Mouse (Mus musculus) forebrain, embryonic 13.5 days (tissue): ENCODE measurements around the gene Phactr1. TPM values are rescaled to one million over a fixed set of nuclear protein-coding genes. Genes with fewer than 3 reads are reported as not detected.
A peak's percentile ranks its signal among the peaks of the same experiment; 100 is the strongest.

Experiments used
- ATAC-seq: fragments of 200-750 bp; cut with Nextera tagmentation; 2 replicates; pipeline ENCODE4 v1.8.0; 2017
- H3K27ac ChIP-seq: fragments of 300-500 bp; sonication (generic); 2 replicates; pipeline ENCODE4 v1.5.1; 2015; ENCODE audit warnings: inconsistent platforms, mild to moderate bottlenecking, moderate library complexity
- H3K27me3 ChIP-seq: fragments of 300-500 bp; sonication (generic); 2 replicates; pipeline ENCODE4 v1.6.1; 2015; ENCODE audit warnings: mild to moderate bottlenecking, inconsistent platforms
- H3K36me3 ChIP-seq: fragments of 300-500 bp; sonication (generic); 2 replicates; pipeline ENCODE4 v1.6.1; 2015; ENCODE audit warnings: mild to moderate bottlenecking, inconsistent platforms; ENCODE audit not compliant: poor library complexity, severe bottlenecking
- H3K4me1 ChIP-seq: fragments of 300-500 bp; sonication (generic); 2 replicates; pipeline ENCODE4 v1.6.1; 2015; ENCODE audit warnings: inconsistent platforms
- H3K4me2 ChIP-seq: fragments of 300-500 bp; sonication (generic); 2 replicates; pipeline ENCODE4 v1.6.1; 2015; ENCODE audit warnings: inconsistent platforms, mild to moderate bottlenecking, moderate library complexity
- H3K4me3 ChIP-seq: fragments of 300-500 bp; sonication (generic); 2 replicates; pipeline ENCODE4 v1.5.1; 2015; ENCODE audit warnings: mild to moderate bottlenecking, inconsistent platforms
- H3K9ac ChIP-seq: fragments of 300-500 bp; sonication (generic); 2 replicates; pipeline ENCODE4 v1.6.1; 2015; ENCODE audit warnings: mild to moderate bottlenecking, inconsistent platforms
- H3K9me3 ChIP-seq: fragments of 300-500 bp; sonication (generic); replicated peaks from 2 replicates; pipeline ENCODE4 v1.6.1; 2016; ENCODE audit warnings: inconsistent platforms
- WGBS: fragments of 180-500 bp; shearing (Covaris S2); methylation state at CpG from one replicate; pipeline ENCODE4 v1.1.7; 2015; 5-methylcytosine and 5-hydroxymethylcytosine counted together
- polyA plus RNA-seq: library from polyadenylated mRNA; unstranded; fragments of >200 nt; fragmentation: Nextera tagmentation; extraction: Ambion mirVana; gene quantifications from 2 replicates; pipeline ENCODE4 v1.2.1, GENCODE M21; 2015

Phactr1 gene
- polyA plus RNA-seq, 1 experiment from 2014 or later, result 34.4 TPM

DNA sequence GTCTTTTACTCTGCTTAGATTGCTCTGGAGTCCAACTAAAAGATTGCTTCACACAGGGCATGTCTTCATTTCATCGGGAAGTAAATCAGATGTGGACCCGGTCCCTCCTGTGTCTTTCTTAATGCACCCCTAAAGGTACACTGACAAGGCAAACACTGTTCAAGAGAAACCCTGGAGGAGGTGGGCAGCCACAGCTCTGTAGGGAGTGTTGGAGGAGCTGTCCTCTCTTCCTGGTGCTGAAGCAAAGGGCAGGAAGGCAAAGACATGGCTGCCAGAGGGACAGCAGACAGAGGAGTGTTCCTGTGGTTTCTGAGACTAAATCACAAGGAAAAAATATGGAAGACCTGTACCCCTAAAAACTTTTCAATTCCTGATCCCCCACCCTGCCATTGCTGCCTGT, 31.1 kb downstream of the Phactr1 start:
- WGBS, result 29% methylated on average over 2 of the region's 2 CpGs
- no peaks in the 10 kb centered on the region; the same call in 1 of the 2 replicates for H3K27me3 ChIP-seq
- no peaks in the 10 kb centered on the region for H3K36me3 ChIP-seq
- H3K27ac ChIP-seq, result no peak overlapping the region
- H3K4me2 ChIP-seq, result peak overlapping the region; percentile 87; the same call in 1 of the 2 replicates
- ATAC-seq, result no peak
- no peak overlapping the region for H3K4me3 ChIP-seq
- no peaks in the 10 kb centered on the region for H3K9me3 ChIP-seq
- H3K4me1 ChIP-seq, result peaks cover 28% of the 10 kb centered on the region
- H3K9ac ChIP-seq, result no peak overlapping the region

DNA sequence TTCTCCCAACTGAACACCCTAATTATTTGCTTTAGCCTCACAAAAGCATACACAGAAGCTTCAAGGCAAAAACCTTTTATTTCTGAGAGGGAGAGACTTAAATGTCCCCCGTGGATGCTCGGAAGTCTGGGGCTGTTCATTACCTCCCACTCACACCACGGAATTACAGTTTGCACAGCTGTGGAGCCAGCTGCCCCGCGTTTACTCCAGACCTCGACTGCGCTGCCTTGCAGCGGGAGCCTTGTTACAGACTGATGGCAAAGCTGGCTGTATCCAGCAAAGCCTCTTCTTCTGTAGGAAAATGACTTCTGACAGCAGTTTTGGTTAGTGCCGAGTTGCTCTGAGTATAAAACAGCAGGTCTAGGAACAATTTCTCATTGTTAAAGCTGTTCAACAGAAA, 39.0 kb downstream of the Phactr1 start:
- Histone ChIP-seq H3K4me2 (no peak overlapping the region), H3K9me3 (no peaks in the 10 kb centered on the region), H3K27me3 (no peaks in the 10 kb centered on the region), H3K27ac (no peak overlapping the region), H3K4me1 (peaks cover 4% of the 10 kb centered on the region), H3K4me3 (no peak overlapping the region), H3K9ac (no peak overlapping the region), H3K36me3 (no peaks in the 10 kb centered on the region)
- 35% methylated on average over 9 of the region's 9 CpGs for WGBS
- no peak for ATAC-seq

DNA sequence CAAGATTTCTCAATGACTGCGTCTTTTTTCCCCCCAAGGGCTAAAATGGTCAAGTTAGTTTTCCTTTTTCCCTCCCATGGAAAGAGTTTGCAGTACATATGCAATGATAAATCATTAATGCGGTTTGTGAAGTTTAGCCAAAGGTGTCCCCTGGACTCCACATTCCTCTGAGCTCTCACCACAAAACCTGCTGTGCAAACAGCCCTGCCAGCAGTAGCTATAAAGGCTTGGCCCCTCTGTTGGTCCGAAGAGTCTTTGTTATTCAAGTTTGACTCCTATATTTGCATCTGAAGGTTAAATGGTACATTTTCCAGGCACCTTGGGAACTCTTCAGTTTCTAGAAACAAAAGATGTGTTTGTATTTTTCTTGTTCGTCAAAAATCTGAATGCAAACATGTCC, 39.7 kb downstream of the Phactr1 start:
- H3K9me3 ChIP-seq, result no peaks in the 10 kb centered on the region
- 53% methylated on average over 4 of the region's 4 CpGs for WGBS
- H3K4me1 ChIP-seq, result peaks cover 6% of the 10 kb centered on the region
- no peak overlapping the region for H3K27ac ChIP-seq
- H3K36me3 ChIP-seq, result no peaks in the 10 kb centered on the region
- H3K9ac ChIP-seq, result no peak overlapping the region
- H3K4me2 ChIP-seq, result no peak overlapping the region
- H3K27me3 ChIP-seq, result no peaks in the 10 kb centered on the region
- ATAC-seq, result no peak
- H3K4me3 ChIP-seq, result no peak overlapping the region

DNA sequence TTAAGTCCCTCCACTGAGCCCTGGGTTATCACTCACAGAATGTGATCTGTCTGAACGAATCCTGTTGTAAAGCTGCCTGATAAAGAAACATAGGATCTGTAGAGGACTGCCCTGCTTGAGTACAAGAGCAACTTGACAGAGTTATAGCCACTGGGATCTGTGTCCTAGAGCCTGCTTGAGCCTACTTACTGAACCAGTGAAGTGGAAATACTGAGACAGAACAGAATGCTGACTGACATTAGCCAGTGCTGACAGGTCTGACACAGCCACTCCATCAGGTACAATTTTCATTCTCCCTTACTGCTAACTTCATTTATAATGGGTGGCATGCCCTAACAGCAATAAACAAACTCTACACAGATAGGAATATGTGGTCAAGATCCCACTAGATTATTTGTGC, 40.2 kb downstream of the Phactr1 start:
- Histone ChIP-seq H3K9me3 (no peaks in the 10 kb centered on the region), H3K4me1 (peaks cover 11% of the 10 kb centered on the region), H3K4me3 (no peak overlapping the region), H3K27ac (no peak overlapping the region), H3K36me3 (no peaks in the 10 kb centered on the region), H3K4me2 (no peak overlapping the region), H3K27me3 (no peaks in the 10 kb centered on the region), H3K9ac (no peak overlapping the region)
- WGBS, result 26% methylated on average over 1 of the region's 1 CpGs
- ATAC-seq, result no peak

DNA sequence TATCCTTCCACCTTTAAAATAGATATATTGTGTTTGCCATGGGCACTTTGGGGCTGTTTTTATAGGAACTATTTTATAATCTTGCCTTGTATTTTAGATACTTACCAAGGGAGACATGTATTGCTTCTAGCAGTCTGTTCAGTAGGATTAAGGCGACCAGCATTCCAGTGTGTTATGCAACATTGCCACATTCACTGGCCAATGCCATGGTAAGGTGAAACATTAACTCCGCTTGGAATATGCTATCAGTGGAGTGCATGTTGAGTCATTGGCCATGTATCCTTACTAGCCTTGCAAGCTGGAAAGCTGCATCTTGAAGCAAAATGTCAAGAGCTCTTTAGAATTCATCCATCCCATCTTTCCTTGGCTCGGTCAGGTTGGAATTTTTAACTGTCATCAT, 43.6 kb downstream of the Phactr1 start:
- Histone ChIP-seq H3K4me2 (no peak overlapping the region), H3K4me1 (peaks cover 14% of the 10 kb centered on the region), H3K27ac (no peak overlapping the region), H3K9me3 (no peaks in the 10 kb centered on the region), H3K36me3 (0 out of 2 replicates have a peak, but pooled peaks cover 7% of the 10 kb centered on the region), H3K9ac (no peak overlapping the region), H3K27me3 (no peaks in the 10 kb centered on the region), H3K4me3 (no peak overlapping the region)
- ATAC-seq, result no peak
- WGBS, result 89% methylated on average over 3 of the region's 3 CpGs

DNA sequence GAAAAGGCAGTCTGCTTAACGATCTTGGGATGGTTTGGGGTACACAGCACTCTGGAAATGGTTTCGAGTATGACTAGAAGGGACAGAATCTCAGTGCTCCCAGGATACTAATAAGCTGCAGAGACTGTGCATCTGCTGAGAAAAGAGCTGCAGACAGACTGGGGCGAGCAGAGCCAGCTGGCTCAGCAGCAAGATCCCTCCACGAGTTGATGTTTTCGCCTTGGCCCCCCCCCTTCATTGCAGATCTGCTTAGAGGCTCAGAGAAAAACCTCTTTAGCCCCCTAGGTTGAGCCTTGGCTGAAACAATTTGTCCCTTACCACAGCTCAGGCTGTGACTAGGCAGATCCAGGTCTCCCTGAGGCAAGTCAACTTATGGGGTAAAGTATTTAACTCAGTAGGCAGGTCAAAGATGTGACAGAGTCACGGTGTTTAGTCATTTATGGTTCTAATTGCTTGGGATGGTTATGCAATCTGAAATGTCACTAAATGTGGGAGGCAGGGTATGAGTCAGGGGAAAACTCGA, 45.3 kb downstream of the Phactr1 start:
- no peak overlapping the region for H3K4me3 ChIP-seq
- peak; percentile 48; the same call in 1 of the 2 replicates for ATAC-seq
- no peak overlapping the region for H3K9ac ChIP-seq
- 0 out of 2 replicates have a peak, but pooled peaks cover 7% of the 10 kb centered on the region for H3K36me3 ChIP-seq
- no peak overlapping the region for H3K4me2 ChIP-seq
- no peaks in the 10 kb centered on the region for H3K9me3 ChIP-seq
- WGBS, result 68% methylated on average over 7 of the region's 7 CpGs
- H3K4me1 ChIP-seq, result peaks cover 10% of the 10 kb centered on the region; the same call in 1 of the 2 replicates
- no peaks in the 10 kb centered on the region for H3K27me3 ChIP-seq
- H3K27ac ChIP-seq, result no peak overlapping the region; the same call in 1 of the 2 replicates

DNA sequence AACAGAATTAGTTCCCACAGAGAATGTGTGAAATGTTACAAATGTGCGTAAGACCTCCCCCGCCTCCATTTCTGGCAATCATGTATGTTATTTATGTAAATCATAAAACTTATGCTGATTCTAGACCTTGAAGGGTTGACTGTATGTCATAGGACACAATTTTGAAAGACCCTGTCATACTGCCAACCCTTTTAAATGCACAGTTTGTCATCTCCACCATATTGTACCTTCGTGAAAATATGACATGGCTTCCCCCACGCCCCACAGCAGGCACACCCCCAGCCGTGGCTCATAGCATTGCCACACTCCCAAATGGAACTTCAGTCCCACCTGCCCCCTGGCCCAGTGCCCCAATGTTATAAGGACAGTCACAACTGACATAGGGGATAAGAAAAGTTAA, 57.1 kb downstream of the Phactr1 start:
- Histone ChIP-seq H3K36me3 (no peaks in the 10 kb centered on the region), H3K27me3 (no peaks in the 10 kb centered on the region), H3K9ac (no peak overlapping the region), H3K4me2 (no peak overlapping the region), H3K4me1 (no peaks in the 10 kb centered on the region), H3K27ac (no peak overlapping the region), H3K9me3 (no peaks in the 10 kb centered on the region), H3K4me3 (no peak overlapping the region)
- ATAC-seq, result no peak
- 93% methylated on average over 5 of the region's 5 CpGs for WGBS

DNA sequence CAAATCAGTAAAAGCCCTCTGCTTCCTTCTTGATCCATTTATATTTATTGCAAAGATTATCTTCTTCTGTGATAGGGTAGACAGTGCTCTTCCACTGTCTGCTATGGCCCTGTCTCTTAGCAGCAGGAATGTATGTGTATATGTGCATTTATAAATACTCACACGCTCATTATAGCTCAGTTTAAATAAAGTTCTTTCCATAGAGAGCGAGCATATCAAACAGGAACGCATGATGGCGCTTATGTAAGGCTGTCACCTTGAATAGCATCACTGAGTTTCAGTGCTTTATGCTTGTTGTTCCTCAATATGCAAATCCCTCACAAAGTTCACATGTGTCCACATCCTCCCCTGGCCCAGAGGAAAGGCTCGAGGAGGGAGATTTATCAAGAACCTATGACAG, 57.7 kb downstream of the Phactr1 start:
- 85% methylated on average over 5 of the region's 5 CpGs for WGBS
- Histone ChIP-seq H3K27me3 (no peaks in the 10 kb centered on the region), H3K9ac (no peak overlapping the region), H3K4me2 (no peak overlapping the region), H3K4me3 (no peak overlapping the region), H3K36me3 (no peaks in the 10 kb centered on the region), H3K27ac (no peak overlapping the region), H3K9me3 (no peaks in the 10 kb centered on the region), H3K4me1 (no peaks in the 10 kb centered on the region)
- ATAC-seq, result no peak

DNA sequence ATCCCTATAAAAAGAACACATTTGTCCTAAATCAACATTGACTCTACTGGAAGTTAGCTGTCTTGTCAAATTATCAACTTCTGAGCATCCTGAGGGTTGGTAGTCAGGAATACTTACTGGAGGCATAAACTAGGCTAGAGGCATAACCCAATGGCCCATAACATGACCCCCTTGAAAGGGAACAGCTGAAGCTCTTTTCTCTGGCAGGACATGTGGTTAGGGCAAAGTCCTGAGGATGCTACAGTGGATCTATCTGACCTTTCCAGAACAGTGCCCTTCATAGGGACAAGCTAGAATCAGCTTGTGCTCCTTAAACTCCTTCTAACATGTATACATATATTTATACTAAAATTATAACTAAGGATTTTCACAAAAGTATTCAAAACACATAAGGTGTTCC, 61.8 kb downstream of the Phactr1 start:
- H3K27ac ChIP-seq, result no peak overlapping the region
- H3K27me3 ChIP-seq, result no peaks in the 10 kb centered on the region
- H3K9ac ChIP-seq, result no peak overlapping the region
- H3K9me3 ChIP-seq, result no peaks in the 10 kb centered on the region
- H3K4me3 ChIP-seq, result no peak overlapping the region
- H3K36me3 ChIP-seq, result no peaks in the 10 kb centered on the region
- 0 out of 2 replicates have a peak, but pooled peaks cover 5% of the 10 kb centered on the region for H3K4me1 ChIP-seq
- H3K4me2 ChIP-seq, result no peak overlapping the region
- ATAC-seq, result no peak

DNA sequence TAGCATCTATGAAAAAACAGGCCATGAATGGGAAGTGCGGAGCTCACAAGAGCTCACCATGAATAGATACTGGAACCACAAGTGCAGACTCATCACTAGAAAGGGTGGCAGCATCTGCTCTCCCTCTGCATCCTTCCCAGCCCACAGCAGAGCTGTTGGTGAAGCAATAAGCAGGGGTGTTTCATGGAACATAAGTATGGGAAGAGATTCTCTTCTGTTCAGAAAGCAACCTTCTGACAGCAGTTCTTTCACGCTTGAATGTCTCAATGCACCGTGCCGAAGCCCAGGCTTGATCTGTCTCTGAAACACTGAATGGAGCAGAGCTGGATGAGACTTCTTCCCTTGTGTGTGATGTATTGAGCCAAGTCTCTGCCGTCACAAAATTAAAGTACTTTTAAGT, 64.0 kb downstream of the Phactr1 start:
- Histone ChIP-seq H3K4me1 (0 out of 2 replicates have a peak, but pooled peaks cover 5% of the 10 kb centered on the region), H3K9ac (no peak overlapping the region), H3K9me3 (no peaks in the 10 kb centered on the region), H3K36me3 (no peaks in the 10 kb centered on the region), H3K27ac (no peak overlapping the region), H3K27me3 (no peaks in the 10 kb centered on the region), H3K4me3 (no peak overlapping the region), H3K4me2 (no peak overlapping the region)
- no peak for ATAC-seq
- 63% methylated on average over 5 of the region's 5 CpGs for WGBS

DNA sequence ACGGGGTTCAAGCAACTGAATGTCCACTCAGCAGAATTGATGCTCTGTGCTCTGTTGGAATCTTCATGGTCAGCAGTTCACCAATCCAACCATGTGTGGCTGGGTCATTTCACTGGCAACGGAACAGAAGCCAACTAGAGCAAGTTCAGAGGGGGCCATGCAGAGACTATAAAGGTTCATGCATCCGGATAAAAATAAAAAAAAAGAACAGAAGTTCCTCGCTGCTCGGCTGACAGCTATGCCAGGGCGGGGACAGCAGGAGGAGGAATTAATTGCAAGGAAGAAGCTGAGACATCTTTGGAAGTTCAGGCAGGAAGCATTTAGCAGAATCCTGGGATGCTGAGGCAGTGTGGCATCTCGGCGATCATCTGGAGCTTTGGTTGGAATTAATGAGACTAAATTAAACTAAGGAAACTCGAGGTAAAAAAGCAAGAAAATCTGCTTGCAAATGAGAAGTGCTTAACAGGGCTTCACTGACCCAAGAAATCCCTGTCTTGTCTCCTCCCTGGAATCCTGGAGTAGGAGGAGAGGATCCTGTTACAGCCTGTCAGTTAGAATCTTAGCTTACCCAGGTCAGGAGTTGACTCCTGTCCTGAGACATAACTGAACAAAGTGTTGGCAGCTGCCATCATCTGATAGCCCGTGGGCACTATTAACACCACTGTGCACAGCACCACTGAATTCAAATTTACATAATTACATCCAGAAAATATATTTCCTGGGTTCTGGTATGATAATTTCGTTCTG, 77.4 kb downstream of the Phactr1 start:
- no peak for ATAC-seq
- Histone ChIP-seq H3K27ac (peak overlapping the region; percentile 44), H3K36me3 (no peaks in the 10 kb centered on the region), H3K9me3 (no peaks in the 10 kb centered on the region), H3K4me3 (no peak overlapping the region), H3K4me1 (peaks cover 21% of the 10 kb centered on the region), H3K9ac (no peak overlapping the region), H3K27me3 (no peaks in the 10 kb centered on the region), H3K4me2 (no peak overlapping the region)
- WGBS, result 25% methylated on average over 11 of the region's 11 CpGs

DNA sequence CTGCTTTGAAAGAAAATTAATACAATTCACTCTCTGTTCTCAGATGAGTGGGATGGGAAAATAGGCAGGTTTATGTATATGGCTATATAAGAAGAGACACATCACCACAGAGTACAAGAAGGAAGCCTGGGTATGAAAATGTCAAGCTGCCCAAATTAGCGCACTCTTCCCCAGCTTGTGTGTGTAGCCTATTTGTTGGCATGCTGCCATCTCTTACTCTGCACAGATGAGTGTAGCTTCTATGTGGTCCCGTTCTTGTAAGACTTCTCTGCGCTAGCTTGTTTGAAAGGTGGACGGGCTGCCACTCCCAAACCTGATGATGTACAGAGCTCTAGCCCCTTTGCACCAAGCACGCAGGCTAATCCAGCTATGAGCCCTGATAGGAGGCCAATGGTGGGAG, 78.7 kb downstream of the Phactr1 start:
- Histone ChIP-seq H3K9me3 (no peaks in the 10 kb centered on the region), H3K4me3 (no peak overlapping the region), H3K4me1 (peaks cover 21% of the 10 kb centered on the region), H3K9ac (no peak overlapping the region), H3K27ac (no peak overlapping the region), H3K4me2 (no peak overlapping the region), H3K36me3 (no peaks in the 10 kb centered on the region), H3K27me3 (no peaks in the 10 kb centered on the region)
- WGBS, result 61% methylated on average over 5 of the region's 5 CpGs
- peak; percentile 65; the same call in 1 of the 2 replicates for ATAC-seq
